Mouse (Mus musculus): ENCODE measurements around the gene Tspan8.

Tspan8 gene

DNA sequence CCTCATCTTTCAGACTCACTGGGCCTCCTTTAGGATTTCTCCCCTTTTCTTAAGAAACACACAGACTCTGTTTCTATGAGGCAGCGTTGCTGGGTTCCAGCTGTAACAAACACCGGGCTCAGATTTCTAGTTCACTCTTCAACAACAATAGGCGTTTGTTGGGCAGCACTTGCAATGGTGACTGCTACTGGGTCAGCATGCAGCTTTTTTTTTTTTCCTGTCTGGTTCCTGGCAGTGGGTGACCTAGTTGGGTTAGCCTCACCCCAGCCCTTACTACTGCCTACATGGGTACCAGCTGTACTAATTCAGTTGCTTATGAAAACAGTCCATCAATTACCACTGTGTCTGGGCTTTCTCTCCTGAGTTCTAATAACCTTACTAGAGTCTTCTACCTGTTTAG lies 14.1 kb downstream of the Tspan8 start:
- ATAC-seq (ENCODE audit: low TSS enrichment): no peak

DNA sequence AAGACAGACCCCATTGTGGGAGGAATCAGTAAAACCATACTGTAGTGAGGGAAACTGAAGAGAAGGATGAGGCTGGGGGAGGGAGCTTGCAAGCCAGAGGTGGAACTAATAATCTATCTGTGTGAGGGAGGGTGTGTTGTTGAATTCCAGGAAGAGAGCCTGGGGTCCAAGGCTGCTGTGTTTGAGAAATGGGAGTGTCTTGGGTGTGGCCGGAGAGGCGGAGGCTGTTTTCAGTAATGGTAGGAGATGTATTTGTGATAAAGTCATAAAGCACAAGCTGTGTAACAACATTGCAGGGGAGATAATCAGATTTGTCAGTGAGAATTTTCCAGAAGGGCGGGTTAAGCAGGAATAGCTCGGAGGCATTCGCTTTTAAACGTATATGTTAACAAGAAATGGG lies 17.4 kb downstream of the Tspan8 start:
- no peak for ATAC-seq (ENCODE audit: low TSS enrichment)

- no peak for ATAC-seq (ENCODE audit: low TSS enrichment)
These were observed 30.3 kb downstream of the Tspan8 start for GRCm38 (mm10) chr10:115846930-115847329.

GRCm38 (mm10) chr10:115848511-115848910 lies 31.9 kb downstream of the Tspan8 start:
- ATAC-seq (ENCODE audit: low TSS enrichment): no peak

GRCm38 (mm10) chr10:115860210-115860880 lies 43.7 kb downstream of the Tspan8 start:
- no peak for ATAC-seq (ENCODE audit: low TSS enrichment)

GRCm38 (mm10) chr10:115861967-115862366 lies 45.3 kb downstream of the Tspan8 start:
- no peak for ATAC-seq (ENCODE audit: low TSS enrichment)

DNA sequence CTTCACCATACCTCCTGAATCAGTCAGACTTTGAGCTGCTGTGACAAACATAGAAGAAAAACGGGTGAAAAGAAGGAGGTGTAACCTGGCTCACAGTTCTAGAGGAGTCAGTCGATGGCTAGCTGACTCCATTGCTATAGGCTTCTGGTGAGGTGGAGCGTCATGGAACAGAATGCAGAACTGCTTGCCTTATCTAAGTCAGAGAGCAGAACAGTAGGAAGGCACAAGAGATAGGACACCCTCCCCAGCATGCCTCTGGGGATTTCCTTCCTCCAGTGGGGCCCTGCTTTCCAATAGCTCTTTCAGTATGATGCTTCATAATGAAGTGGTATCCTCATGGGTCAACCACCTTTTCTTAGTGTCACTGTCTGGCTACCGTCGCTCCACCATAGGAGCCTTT lies 66.1 kb downstream of the Tspan8 start:
- no peak for ATAC-seq (ENCODE audit: low TSS enrichment)

DNA sequence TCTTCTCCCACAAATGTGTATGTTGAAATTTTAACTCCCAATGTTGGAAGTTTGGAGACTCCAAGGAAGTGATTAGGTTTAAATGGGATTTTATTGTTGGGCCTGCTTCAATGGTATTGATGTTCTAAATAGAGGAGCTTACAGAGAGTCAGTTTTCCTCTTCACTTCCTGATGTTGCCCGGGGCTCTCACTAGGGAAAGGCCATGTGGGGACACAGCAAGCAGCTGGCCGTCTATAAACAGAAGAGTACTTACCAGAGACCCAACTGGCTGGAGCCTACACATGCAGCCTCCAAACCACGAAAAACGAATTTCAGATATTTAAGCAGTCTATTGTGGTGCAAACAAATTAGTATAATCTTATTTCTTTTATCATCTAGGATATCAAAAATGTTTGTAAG lies 75.3 kb downstream of the Tspan8 start:
- ATAC-seq (ENCODE audit: low TSS enrichment): no peak

- no peak for ATAC-seq (ENCODE audit: low TSS enrichment)
These were observed 76.3 kb downstream of the Tspan8 start for GRCm38 (mm10) chr10:115892973-115893372.

- ATAC-seq (ENCODE audit: low TSS enrichment): no peak
These were observed 77.4 kb downstream of the Tspan8 start for GRCm38 (mm10) chr10:115894045-115894444.

GRCm38 (mm10) chr10:115896764-115897163 lies 80.1 kb downstream of the Tspan8 start:
- ATAC-seq (ENCODE audit: low TSS enrichment): no peak

DNA sequence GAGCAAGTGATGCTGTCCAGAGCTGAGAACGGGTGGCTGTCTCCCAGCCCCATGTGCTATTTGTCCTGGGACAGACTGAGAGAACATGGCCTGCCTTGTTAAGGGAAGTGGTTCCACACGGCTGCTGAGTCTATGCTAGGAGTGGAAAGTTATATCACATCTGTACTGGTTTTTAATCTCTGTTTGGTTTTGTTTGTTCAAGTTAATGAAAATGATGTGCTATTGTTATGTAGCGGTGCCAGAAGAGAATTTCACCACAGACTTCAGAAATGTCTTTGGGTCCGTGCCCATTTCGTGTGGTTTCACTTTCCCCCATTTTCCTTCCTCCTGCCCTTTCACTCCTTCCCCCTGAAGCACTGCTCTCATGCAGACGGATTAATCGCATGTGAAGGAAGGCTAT lies 80.6 kb downstream of the Tspan8 start:
- no peak for ATAC-seq (ENCODE audit: low TSS enrichment)
